Mouse (Mus musculus): Measurements from ENCODE around the gene Matk. TPM values are rescaled to one million over a fixed set of nuclear protein-coding genes. Genes with fewer than 3 reads are reported as not detected.
A peak's percentile ranks its signal among the peaks of the same experiment; 100 is the strongest.

The Matk gene
- total RNA-seq, 2 experiments from 2014 or later: 0.96 to 4.3 TPM

DNA sequence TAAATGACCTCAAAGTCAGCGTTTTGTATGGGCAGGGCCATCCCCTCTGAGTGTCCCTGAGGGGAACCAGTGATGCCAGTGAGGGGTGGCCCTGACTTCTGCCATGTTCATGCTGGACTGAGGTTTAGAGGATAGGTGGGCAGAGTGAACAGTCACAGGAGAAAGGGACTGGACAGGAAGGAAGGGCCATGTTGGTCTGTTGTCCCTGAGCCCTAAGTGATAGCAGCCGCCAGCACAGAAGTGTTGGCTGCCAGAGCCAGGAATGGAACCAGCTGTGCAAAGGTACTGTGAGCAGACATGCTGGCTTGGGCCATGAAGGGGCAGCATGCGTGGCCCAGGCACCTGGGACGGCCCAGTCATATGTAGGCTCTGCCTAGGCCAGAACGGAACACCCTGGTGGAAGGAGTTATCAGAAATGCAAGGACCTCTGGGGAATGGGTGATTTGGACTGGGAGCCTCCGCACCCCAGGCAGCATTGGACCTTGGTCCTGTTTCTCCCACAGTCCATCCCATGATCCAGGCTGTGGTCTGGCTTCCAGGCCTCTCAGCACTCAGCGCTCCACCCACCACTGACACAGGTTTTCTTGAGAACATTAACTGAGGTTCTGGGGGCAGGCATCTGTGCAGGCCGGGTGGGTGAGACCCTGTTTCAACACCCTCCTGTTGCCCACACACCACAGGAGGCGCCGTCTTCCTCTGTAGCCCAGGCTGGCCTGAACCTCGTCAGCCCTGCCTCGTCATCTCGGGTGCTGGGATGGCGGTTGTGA lies 47.0 kb downstream of the Matk start:
- no peak for ATAC-seq (replicated peaks; ENCODE audit: low FRiP score, poor library complexity, severe bottlenecking)

DNA sequence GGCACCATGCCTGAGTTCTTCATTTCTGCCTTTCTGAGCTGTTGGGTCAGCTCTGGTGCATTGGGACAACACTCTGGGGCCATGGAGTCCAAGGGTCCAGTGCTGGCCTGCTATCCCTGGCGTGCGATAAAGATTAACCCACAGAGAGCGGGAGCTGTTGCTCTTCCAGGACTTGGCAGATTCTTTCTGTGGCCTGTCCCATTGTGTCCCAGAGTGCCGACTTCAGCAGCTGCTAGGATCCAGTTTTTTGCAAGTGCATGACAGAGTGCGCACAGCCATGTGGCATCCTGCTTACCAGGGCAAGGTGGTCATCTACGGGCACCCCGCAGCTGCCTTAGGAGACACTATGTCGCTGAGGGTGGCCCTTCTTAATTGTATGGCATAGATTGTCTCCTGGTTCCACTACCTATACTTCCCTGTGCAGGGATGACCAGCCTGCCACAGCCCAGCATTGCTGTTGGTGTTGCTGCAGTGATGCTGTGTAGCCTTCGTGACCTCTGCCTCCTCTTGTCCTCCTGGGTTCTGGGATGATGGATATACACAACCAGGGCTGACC lies 47.7 kb downstream of the Matk start:
- no peak for ATAC-seq (replicated peaks; ENCODE audit: low FRiP score, poor library complexity, severe bottlenecking)

DNA sequence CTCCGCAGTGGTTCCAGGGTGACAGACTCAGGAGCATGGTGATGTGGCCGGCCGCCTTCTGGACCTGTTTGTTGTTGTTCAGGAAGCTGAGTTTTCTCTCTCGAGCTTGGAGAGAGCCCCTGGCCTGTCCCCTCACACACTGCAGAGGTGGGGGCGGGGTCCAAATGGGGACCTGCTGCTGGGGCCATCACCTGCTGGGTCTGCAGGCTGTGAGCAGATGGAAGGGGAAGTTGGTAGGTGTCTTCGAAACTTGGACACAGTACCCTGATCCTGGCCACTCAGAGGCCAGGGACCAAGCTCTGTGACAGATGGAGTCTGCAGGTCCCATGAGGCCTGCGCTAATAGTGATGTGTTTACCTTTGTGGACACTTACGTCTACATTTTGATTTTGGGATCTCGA lies 48.6 kb downstream of the Matk start:
- ATAC-seq (replicated peaks; ENCODE audit: low FRiP score, poor library complexity, severe bottlenecking): no peak

DNA sequence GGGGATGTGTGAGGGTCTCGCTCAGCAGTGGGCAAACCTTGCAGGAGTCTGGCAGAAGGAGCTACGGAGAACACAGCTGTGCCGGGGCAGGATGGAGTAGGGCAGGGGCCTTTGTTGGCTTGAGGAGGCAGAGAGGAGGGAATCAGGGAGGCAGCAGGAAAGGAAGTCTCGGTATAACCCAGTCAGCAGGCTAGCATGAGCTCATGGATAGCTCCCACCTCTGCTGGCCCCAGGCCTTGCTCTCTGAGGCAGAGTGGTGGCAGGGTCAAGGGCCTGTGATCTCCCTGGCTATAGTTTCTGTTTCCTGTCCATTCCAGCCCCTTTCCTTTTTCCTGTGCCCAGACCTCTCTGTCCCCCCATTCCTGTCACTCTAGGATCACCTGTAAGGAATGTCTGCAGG lies 49.6 kb downstream of the Matk start:
- no peak for ATAC-seq (replicated peaks; ENCODE audit: low FRiP score, poor library complexity, severe bottlenecking)

DNA sequence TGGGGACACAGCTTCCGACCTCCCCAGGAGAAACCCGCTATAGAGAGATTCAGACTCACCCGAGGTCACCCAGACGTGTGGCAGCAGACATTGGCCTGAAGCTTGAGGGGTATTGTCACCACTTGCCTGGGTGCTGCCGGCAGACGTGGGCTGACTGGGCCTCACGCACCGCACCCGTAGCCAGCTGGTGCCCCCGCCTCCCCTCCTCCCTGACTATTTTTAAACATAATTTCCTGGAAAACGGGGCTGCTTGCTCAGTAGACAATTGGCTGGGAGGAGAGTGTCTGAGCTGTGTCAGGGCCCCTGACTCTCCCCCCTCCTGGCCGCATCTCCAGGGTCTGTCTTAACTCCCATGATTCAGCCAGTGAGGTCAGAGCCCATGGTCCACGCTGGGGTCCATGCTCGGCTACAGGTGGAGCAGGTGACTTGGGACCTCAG lies 50.1 kb downstream of the Matk start:
- ATAC-seq (replicated peaks; ENCODE audit: low FRiP score, poor library complexity, severe bottlenecking): no peak

DNA sequence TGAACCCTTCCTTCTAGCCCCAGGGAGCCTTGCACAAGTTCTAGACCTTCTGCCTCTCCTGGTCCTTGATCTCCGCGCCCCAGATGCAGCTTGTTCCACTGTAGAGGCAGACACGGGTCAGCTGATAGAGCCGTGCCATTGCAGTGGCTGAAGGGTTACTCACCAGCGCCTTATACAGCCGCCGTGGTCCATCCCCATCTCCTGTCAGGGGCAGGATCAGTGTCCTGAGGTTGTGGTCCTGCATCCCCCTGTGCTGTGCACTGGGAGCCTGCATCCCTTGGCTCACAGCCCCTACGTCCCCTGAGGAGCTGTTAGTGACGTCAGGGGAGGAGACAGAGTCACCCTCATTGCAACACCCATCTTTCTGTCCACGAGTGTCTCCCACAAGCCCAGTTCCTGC lies 50.5 kb downstream of the Matk start:
- ATAC-seq (replicated peaks; ENCODE audit: low FRiP score, poor library complexity, severe bottlenecking): no peak

DNA sequence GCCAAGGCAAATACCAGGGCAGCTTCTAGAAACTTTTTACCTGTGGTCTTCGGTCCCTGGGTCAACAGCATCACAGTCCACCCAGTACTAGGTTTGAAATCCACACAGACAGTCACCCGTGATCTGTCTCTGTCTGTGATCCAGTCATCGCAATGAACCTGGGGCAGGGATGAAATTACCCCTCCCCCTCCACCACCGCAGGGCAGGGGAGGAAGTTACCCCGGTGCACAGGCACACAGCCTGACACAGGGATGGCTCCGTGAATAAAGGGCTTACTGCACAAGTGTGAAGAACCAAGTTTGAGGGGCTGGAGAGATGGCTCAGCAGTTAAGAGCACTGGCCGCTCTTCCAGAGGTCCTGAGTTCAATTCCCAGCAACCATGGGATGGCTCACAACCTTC lies 51.0 kb downstream of the Matk start:
- no peak for ATAC-seq (replicated peaks; ENCODE audit: low FRiP score, poor library complexity, severe bottlenecking)

DNA sequence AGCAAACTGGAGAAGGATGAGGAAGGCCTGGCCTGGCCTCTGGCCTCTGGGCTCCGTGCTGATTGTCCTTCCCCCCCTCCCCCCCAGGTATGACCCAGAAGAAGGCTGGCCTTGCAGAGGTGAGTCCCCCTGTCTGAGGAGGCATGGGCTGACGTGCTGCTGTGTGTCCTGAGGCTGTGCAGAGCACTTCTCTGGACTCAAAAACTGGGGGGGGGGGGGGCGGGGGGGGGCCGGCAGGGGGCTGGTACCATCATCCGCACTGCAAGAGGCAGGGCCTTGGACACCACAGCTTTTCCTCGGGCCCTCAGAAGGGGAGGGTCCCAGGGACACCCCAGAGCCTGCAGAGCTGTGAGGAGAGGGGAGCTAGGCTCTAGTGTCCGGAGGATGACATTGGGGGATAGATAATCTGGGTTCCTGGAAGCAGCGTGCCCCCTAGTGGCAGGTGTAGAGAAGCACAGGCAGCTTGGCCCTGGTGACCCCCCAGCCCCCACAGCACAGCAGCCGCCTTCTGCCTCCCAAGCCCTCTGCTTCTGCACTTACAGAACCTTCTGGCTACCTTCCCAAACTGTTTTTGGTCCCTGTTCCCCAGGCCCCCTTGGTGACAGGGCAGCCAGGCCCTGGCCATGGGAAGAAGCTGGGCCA lies 52.0 kb downstream of the Matk start:
- peak; percentile 66 for ATAC-seq (replicated peaks; ENCODE audit: low FRiP score, poor library complexity, severe bottlenecking)

DNA sequence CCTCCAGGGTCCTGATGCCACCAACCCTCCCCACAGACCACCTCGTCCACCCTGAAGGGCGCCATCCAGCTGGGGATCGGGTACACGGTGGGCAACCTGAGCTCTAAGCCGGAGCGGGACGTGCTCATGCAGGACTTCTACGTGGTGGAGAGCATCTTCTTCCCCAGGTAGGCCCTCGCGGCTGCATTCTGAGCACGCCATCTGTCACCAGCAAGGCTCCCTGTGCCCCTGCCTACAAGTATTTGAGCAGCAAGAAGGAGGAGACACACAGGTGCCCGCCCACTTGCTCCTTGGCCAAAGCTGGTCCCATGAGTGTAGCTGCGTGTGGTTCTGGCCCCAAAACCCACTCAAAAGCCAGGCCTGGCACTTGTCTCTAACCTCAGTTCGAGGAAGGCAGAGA lies 52.9 kb downstream of the Matk start:
- ATAC-seq (replicated peaks; ENCODE audit: low FRiP score, poor library complexity, severe bottlenecking): no peak

DNA sequence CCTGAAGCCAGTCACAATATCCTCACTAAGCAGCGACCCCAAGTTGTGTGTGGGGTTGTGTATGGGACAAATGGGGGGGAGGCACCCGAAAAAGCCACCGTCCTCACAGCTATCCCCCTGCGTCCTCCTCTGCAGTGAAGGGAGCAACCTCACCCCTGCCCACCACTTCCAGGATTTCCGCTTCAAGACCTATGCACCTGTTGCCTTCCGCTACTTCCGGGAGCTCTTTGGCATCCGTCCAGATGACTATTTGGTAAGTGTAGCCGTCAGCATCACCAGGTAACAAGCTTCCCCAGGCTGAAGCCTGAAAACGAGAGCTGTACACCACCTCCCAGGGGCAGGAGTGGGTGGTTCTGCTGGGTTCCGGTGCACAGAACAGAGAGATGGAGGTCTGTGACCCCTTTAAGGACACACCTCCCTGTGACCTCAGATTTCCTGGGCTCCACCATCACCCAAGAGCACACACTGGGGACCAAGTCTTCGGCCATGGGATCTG lies 53.5 kb downstream of the Matk start:
- ATAC-seq (replicated peaks; ENCODE audit: low FRiP score, poor library complexity, severe bottlenecking): no peak

DNA sequence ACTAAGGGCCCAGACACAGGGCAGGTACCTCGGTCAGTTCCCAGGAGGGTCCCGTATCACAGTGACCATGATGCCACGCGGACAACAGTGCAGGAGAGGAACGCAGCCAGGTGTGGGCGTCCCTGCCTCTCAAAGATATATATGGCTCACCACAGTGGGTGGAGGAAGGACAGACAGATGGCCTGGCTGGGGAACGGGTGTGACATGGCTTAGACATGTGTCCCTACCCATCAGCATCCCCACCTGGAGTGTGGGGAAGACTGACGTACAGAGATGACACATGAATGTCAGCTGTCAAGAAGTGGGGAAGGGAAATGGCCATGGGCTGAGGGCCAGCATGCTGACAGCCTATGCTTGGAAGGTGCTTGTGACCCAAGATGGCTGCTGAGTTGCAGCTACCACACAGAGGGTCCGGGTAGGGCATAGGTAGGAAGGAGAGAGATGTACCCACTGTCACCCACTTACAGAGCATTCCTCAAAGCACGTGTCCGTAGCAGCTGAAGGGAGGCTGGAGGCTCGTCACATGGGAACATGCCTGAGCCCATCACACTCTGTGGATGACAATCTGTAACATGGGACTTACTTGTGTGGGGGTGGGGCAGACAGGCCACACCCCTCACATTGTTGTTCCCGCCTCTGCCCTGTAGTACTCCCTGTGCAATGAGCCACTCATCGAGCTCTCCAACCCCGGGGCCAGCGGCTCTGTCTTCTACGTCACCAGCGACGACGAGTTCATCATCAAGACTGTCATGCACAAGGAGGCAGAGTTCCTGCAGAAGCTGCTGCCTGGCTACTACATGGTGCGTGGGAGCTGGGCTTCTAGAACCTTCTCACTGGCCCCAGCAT lies 54.3 kb downstream of the Matk start:
- no peak for ATAC-seq (replicated peaks; ENCODE audit: low FRiP score, poor library complexity, severe bottlenecking)

DNA sequence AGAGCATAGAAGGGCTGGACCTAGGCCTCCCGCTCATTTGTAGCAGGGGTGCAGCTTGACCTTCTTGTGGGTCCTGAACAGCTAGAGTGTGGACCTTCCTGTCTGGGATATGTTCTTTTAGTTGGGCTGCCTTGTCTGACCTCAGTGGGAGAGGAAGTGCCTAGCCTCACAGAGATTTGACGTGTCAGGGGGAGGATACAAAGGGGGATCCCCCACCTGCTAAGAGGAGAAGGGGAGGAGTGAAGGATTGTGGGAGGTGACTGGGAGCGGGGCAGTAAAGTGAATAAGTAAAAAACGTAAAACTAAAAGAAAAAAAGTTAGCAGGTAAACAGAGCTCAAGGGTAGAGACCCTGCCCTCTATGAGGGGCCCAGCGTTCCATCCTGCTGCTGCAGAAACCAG lies 56.8 kb downstream of the Matk start:
- no peak for ATAC-seq (replicated peaks; ENCODE audit: low FRiP score, poor library complexity, severe bottlenecking)

Other genes starting within 250 kb of the Matk start
Only the 30 nearest of the 34 such genes appear.
- gene Diras1, start 227.3 kb upstream of the Matk start, total RNA-seq (2015; ENCODE audit: low replicate concordance): not detected in 2 replicates
- gene Diras1, start 227.3 kb upstream of the Matk start, total RNA-seq (2017; ENCODE audit: low replicate concordance): not detected in 2 replicates
- gene Slc39a3, start 215.5 kb upstream of the Matk start, total RNA-seq (2015; ENCODE audit: low replicate concordance): 2.1 and 2.5 TPM in 2 replicates
- gene Slc39a3, start 215.5 kb upstream of the Matk start, total RNA-seq (2017; ENCODE audit: low replicate concordance): 2.7 and 3.8 TPM in 2 replicates
- gene Sgta, start 192.8 kb upstream of the Matk start, total RNA-seq (2015; ENCODE audit: low replicate concordance): 6.7 and 20.3 TPM in 2 replicates
- gene Sgta, start 192.8 kb upstream of the Matk start, total RNA-seq (2017; ENCODE audit: low replicate concordance): 14.8 and 18.1 TPM in 2 replicates
- 1.9 TPM in 1 of 2 replicates, not detected in the other for gene Thop1, start 182.9 kb upstream of the Matk start, total RNA-seq (2015; ENCODE audit: low replicate concordance)
- gene Thop1, start 182.9 kb upstream of the Matk start, total RNA-seq (2017; ENCODE audit: low replicate concordance): 3.1 and 4.1 TPM in 2 replicates
- gene Creb3l3, start 154.1 kb upstream of the Matk start, total RNA-seq (2015; ENCODE audit: low replicate concordance): not detected in 2 replicates
- gene Creb3l3, start 154.1 kb upstream of the Matk start, total RNA-seq (2017; ENCODE audit: low replicate concordance): not detected in 2 replicates
- 22.2 and 31.5 TPM in 2 replicates for gene Map2k2, start 147.0 kb upstream of the Matk start, total RNA-seq (2015; ENCODE audit: low replicate concordance)
- 34.2 and 49.9 TPM in 2 replicates for gene Map2k2, start 147.0 kb upstream of the Matk start, total RNA-seq (2017; ENCODE audit: low replicate concordance)
- gene Zbtb7a, start 117.7 kb upstream of the Matk start, total RNA-seq (2015; ENCODE audit: low replicate concordance): 11.5 and 13.2 TPM in 2 replicates
- 10.1 and 14.2 TPM in 2 replicates for gene Zbtb7a, start 117.7 kb upstream of the Matk start, total RNA-seq (2017; ENCODE audit: low replicate concordance)
- gene Pias4, start 85.0 kb upstream of the Matk start, total RNA-seq (2015; ENCODE audit: low replicate concordance): 4.4 and 11.3 TPM in 2 replicates
- gene Pias4, start 85.0 kb upstream of the Matk start, total RNA-seq (2017; ENCODE audit: low replicate concordance): 12.3 and 19.3 TPM in 2 replicates
- gene Eef2, start 76.3 kb upstream of the Matk start, total RNA-seq (2015; ENCODE audit: low replicate concordance): 227 and 267 TPM in 2 replicates
- 388 and 458 TPM in 2 replicates for gene Eef2, start 76.3 kb upstream of the Matk start, total RNA-seq (2017; ENCODE audit: low replicate concordance)
- 3.3 and 7.3 TPM in 2 replicates for gene Dapk3, start 69.9 kb upstream of the Matk start, total RNA-seq (2015; ENCODE audit: low replicate concordance)
- gene Dapk3, start 69.9 kb upstream of the Matk start, total RNA-seq (2017; ENCODE audit: low replicate concordance): 10.8 and 11.8 TPM in 2 replicates
- not detected in 2 replicates for gene 4930442H23Rik, start 69.1 kb upstream of the Matk start, total RNA-seq (2015; ENCODE audit: low replicate concordance)
- gene 4930442H23Rik, start 69.1 kb upstream of the Matk start, total RNA-seq (2017; ENCODE audit: low replicate concordance): not detected in 2 replicates
- gene Nmrk2, start 50.9 kb upstream of the Matk start, total RNA-seq (2015; ENCODE audit: low replicate concordance): not detected in 2 replicates
- gene Nmrk2, start 50.9 kb upstream of the Matk start, total RNA-seq (2017; ENCODE audit: low replicate concordance): not detected in 2 replicates
- gene Atcay, start 22.1 kb upstream of the Matk start, total RNA-seq (2015; ENCODE audit: low replicate concordance): not detected in 2 replicates
- gene Atcay, start 22.1 kb upstream of the Matk start, total RNA-seq (2017; ENCODE audit: low replicate concordance): not detected in 2 replicates
- not detected in 2 replicates for gene Zfr2, start 19.8 kb upstream of the Matk start, total RNA-seq (2015; ENCODE audit: low replicate concordance)
- not detected in 2 replicates for gene Zfr2, start 19.8 kb upstream of the Matk start, total RNA-seq (2017; ENCODE audit: low replicate concordance)
- gene Mrpl54, start 14.0 kb downstream of the Matk start, total RNA-seq (2015; ENCODE audit: low replicate concordance): 6.3 and 56.3 TPM in 2 replicates
- gene Mrpl54, start 14.0 kb downstream of the Matk start, total RNA-seq (2017; ENCODE audit: low replicate concordance): 23.1 and 36.6 TPM in 2 replicates
- gene Apba3, start 14.0 kb downstream of the Matk start, total RNA-seq (2015; ENCODE audit: low replicate concordance): 3.3 and 4.4 TPM in 2 replicates
- gene Apba3, start 14.0 kb downstream of the Matk start, total RNA-seq (2017; ENCODE audit: low replicate concordance): 4.3 and 10.8 TPM in 2 replicates
- gene Tjp3, start 38.6 kb downstream of the Matk start, total RNA-seq (2015; ENCODE audit: low replicate concordance): 3.3 TPM in 1 of 2 replicates, not detected in the other
- gene Tjp3, start 38.6 kb downstream of the Matk start, total RNA-seq (2017; ENCODE audit: low replicate concordance): 0.60 and 1.7 TPM in 2 replicates
- gene Pip5k1c, start 40.0 kb downstream of the Matk start, total RNA-seq (2015; ENCODE audit: low replicate concordance): 9.6 and 11.3 TPM in 2 replicates
- 10.8 and 11.3 TPM in 2 replicates for gene Pip5k1c, start 40.0 kb downstream of the Matk start, total RNA-seq (2017; ENCODE audit: low replicate concordance)
- 5.6 and 6.1 TPM in 2 replicates for gene Cactin, start 68.2 kb downstream of the Matk start, total RNA-seq (2015; ENCODE audit: low replicate concordance)
- gene Cactin, start 68.2 kb downstream of the Matk start, total RNA-seq (2017; ENCODE audit: low replicate concordance): 18.0 and 27.7 TPM in 2 replicates
- gene Tbxa2r, start 75.8 kb downstream of the Matk start, total RNA-seq (2015; ENCODE audit: low replicate concordance): not detected in 2 replicates
- gene Tbxa2r, start 75.8 kb downstream of the Matk start, total RNA-seq (2017; ENCODE audit: low replicate concordance): not detected in 2 replicates
- gene Gipc3, start 90.3 kb downstream of the Matk start, total RNA-seq (2015; ENCODE audit: low replicate concordance): not detected in 2 replicates
- gene Gipc3, start 90.3 kb downstream of the Matk start, total RNA-seq (2017; ENCODE audit: low replicate concordance): not detected in 2 replicates
- 9.2 and 14.6 TPM in 2 replicates for gene Hmg20b, start 97.5 kb downstream of the Matk start, total RNA-seq (2015; ENCODE audit: low replicate concordance)
- gene Hmg20b, start 97.5 kb downstream of the Matk start, total RNA-seq (2017; ENCODE audit: low replicate concordance): 14.1 and 30.2 TPM in 2 replicates
- gene Mfsd12, start 104.6 kb downstream of the Matk start, total RNA-seq (2015; ENCODE audit: low replicate concordance): 1.9 and 2.5 TPM in 2 replicates
- gene Mfsd12, start 104.6 kb downstream of the Matk start, total RNA-seq (2017; ENCODE audit: low replicate concordance): 8.7 and 10.6 TPM in 2 replicates
- gene 4930404N11Rik, start 112.9 kb downstream of the Matk start, total RNA-seq (2015; ENCODE audit: low replicate concordance): 15.6 and 27.0 TPM in 2 replicates
- gene 4930404N11Rik, start 112.9 kb downstream of the Matk start, total RNA-seq (2017; ENCODE audit: low replicate concordance): 35.7 and 41.5 TPM in 2 replicates
- 286 and 325 TPM in 2 replicates for gene Fzr1, start 125.6 kb downstream of the Matk start, total RNA-seq (2015; ENCODE audit: low replicate concordance)
- gene Fzr1, start 125.6 kb downstream of the Matk start, total RNA-seq (2017; ENCODE audit: low replicate concordance): 463 and 486 TPM in 2 replicates
- gene Dohh, start 131.5 kb downstream of the Matk start, total RNA-seq (2015; ENCODE audit: low replicate concordance): 10.4 and 11.7 TPM in 2 replicates
- gene Dohh, start 131.5 kb downstream of the Matk start, total RNA-seq (2017; ENCODE audit: low replicate concordance): 32.5 and 33.7 TPM in 2 replicates
- gene Gm48551, start 131.5 kb downstream of the Matk start, total RNA-seq (2015; ENCODE audit: low replicate concordance): 2.5 and 3.7 TPM in 2 replicates
- 1.3 TPM in 1 of 2 replicates, not detected in the other for gene Gm48551, start 131.5 kb downstream of the Matk start, total RNA-seq (2017; ENCODE audit: low replicate concordance)
- gene Gm48552, start 136.1 kb downstream of the Matk start, total RNA-seq (2015; ENCODE audit: low replicate concordance): not detected in 2 replicates
- gene Gm48552, start 136.1 kb downstream of the Matk start, total RNA-seq (2017; ENCODE audit: low replicate concordance): 5.6 TPM in 1 of 2 replicates, not detected in the other
- gene Smim24, start 140.1 kb downstream of the Matk start, total RNA-seq (2015; ENCODE audit: low replicate concordance): 5.4 TPM in 1 of 2 replicates, not detected in the other
- 1.8 and 3.8 TPM in 2 replicates for gene Smim24, start 140.1 kb downstream of the Matk start, total RNA-seq (2017; ENCODE audit: low replicate concordance)
- 13.4 and 23.8 TPM in 2 replicates for gene Nfic, start 202.7 kb downstream of the Matk start, total RNA-seq (2015; ENCODE audit: low replicate concordance)
- 0.84 and 8.2 TPM in 2 replicates for gene Nfic, start 202.7 kb downstream of the Matk start, total RNA-seq (2017; ENCODE audit: low replicate concordance)